Mouse (Mus musculus) frontal cortex, adult (tissue): Measurements from ENCODE around the gene Eefsec.

Experiments used
- ATAC-seq: cut with Nextera tagmentation; 2 replicates; pipeline ENCODE4 v1.9.2; 2017; ENCODE audit warnings: mild to moderate bottlenecking, moderate library complexity, mixed read lengths; ENCODE audit not compliant: low TSS enrichment

Gene Eefsec

GRCm38 (mm10) chr6:88416130-88416758 lies 30.1 kb downstream of the Eefsec start:
- no peak for ATAC-seq

- peak; percentile 77 for ATAC-seq
Observed at GRCm38 (mm10) chr6:88412604-88413003, 33.7 kb downstream of the Eefsec start.

- ATAC-seq: 0 out of 2 replicates have a peak, but pooled peaks have one; percentile 53
Observed at GRCm38 (mm10) chr6:88409492-88409891, 36.8 kb downstream of the Eefsec start.

GRCm38 (mm10) chr6:88400451-88400850 lies 45.9 kb downstream of the Eefsec start:
- ATAC-seq: no peak

- ATAC-seq: no peak
Observed at GRCm38 (mm10) chr6:88397985-88398384, 48.4 kb downstream of the Eefsec start.

- no peak for ATAC-seq
Observed at GRCm38 (mm10) chr6:88388946-88389345, 57.4 kb downstream of the Eefsec start.

- ATAC-seq: peak; percentile 22
Observed at GRCm38 (mm10) chr6:88387836-88388724, 58.3 kb downstream of the Eefsec start.

GRCm38 (mm10) chr6:88384420-88385053 lies 61.8 kb downstream of the Eefsec start:
- no peak for ATAC-seq

GRCm38 (mm10) chr6:88383734-88384133 lies 62.6 kb downstream of the Eefsec start:
- ATAC-seq: no peak

- no peak for ATAC-seq
Observed at GRCm38 (mm10) chr6:88379756-88380155, 66.6 kb downstream of the Eefsec start.

GRCm38 (mm10) chr6:88378829-88379228 lies 67.5 kb downstream of the Eefsec start:
- ATAC-seq: no peak

GRCm38 (mm10) chr6:88374247-88374646 lies 72.1 kb downstream of the Eefsec start:
- ATAC-seq: no peak

- ATAC-seq: no peak
Observed at GRCm38 (mm10) chr6:88369851-88370635, 76.3 kb downstream of the Eefsec start.

- ATAC-seq: no peak
Observed at GRCm38 (mm10) chr6:88363475-88364012, 82.8 kb downstream of the Eefsec start.

GRCm38 (mm10) chr6:88361096-88361495 lies 85.2 kb downstream of the Eefsec start:
- ATAC-seq: no peak

GRCm38 (mm10) chr6:88358210-88358609 lies 88.1 kb downstream of the Eefsec start:
- ATAC-seq: no peak

GRCm38 (mm10) chr6:88355866-88356265 lies 90.5 kb downstream of the Eefsec start:
- no peak for ATAC-seq

GRCm38 (mm10) chr6:88352541-88352940 lies 93.8 kb downstream of the Eefsec start:
- ATAC-seq: no peak

- ATAC-seq: no peak
Observed at GRCm38 (mm10) chr6:88346776-88347175, 99.6 kb downstream of the Eefsec start.

GRCm38 (mm10) chr6:88345311-88345710 lies 101.0 kb downstream of the Eefsec start:
- no peak for ATAC-seq
